Mouse (Mus musculus) limb, embryonic 14.5 days (tissue): Measurements from ENCODE around the gene Mybphl. TPM values are rescaled to one million over a fixed set of nuclear protein-coding genes. Genes with fewer than 3 reads are reported as not detected.

Experiments
- ATAC-seq: fragments of 200-750 bp; cut with Nextera tagmentation; 2 replicates; pipeline ENCODE4 v1.8.0; 2017; ENCODE audit warnings: low read depth, moderate number of reproducible peaks, moderate TSS enrichment; ENCODE audit not compliant: low FRiP score
- DNase-seq: peaks from one replicate; pipeline ENCODE4 v3.0.0-alpha.2; 2015; ENCODE audit warnings: low spot score
- H3K27ac ChIP-seq: fragments of 300-500 bp; sonication (generic); replicated peaks from 2 replicates; pipeline ENCODE4 v1.5.1; 2014; ENCODE audit warnings: low read depth, mild to moderate bottlenecking, low read length, moderate library complexity, mixed read lengths
- H3K27me3 ChIP-seq: fragments of 300-500 bp; sonication (generic); 2 replicates; pipeline ENCODE4 v1.6.1; 2014; ENCODE audit warnings: low read length, mixed read lengths; ENCODE audit not compliant: control insufficient read depth, insufficient read depth
- H3K36me3 ChIP-seq: fragments of 300-500 bp; sonication (generic); 2 replicates; pipeline ENCODE4 v1.6.1; 2014; ENCODE audit warnings: mild to moderate bottlenecking, low read length, moderate library complexity, mixed read lengths; ENCODE audit not compliant: control insufficient read depth, insufficient read depth
- H3K4me1 ChIP-seq: fragments of 300-500 bp; sonication (generic); 2 replicates; pipeline ENCODE4 v1.6.1; 2014; ENCODE audit warnings: antibody characterized with exemption, low read length, mixed read lengths; ENCODE audit not compliant: control insufficient read depth, insufficient read depth
- H3K4me2 ChIP-seq: fragments of 300-500 bp; sonication (generic); replicated peaks from 2 replicates; pipeline ENCODE4 v1.6.1; 2014; ENCODE audit warnings: low read depth, mild to moderate bottlenecking, low read length, moderate library complexity; ENCODE audit not compliant: severe bottlenecking
- H3K4me3 ChIP-seq: fragments of 300-500 bp; sonication (generic); replicated peaks from 2 replicates; pipeline ENCODE4 v1.5.1; 2014; ENCODE audit warnings: low read length
- H3K9ac ChIP-seq: fragments of 300-500 bp; sonication (generic); 2 replicates; pipeline ENCODE4 v1.6.1; 2014; ENCODE audit warnings: mild to moderate bottlenecking, low read depth, low read length, moderate library complexity; ENCODE audit not compliant: severe bottlenecking
- H3K9me3 ChIP-seq: fragments of 300-500 bp; sonication (generic); 2 replicates; pipeline ENCODE4 v1.6.1; 2016; ENCODE audit warnings: low read length; ENCODE audit not compliant: control insufficient read depth
- POLR2A ChIP-seq: fragments of 200-500 bp; IDR thresholded peaks from 2 replicates; pipeline ENCODE4 v1.8.0; 2012; ENCODE audit warnings: inconsistent platforms, mild to moderate bottlenecking, moderate library complexity, borderline replicate concordance; ENCODE audit not compliant: insufficient read depth, insufficient read length; ENCODE audit errors: extremely low read depth
- WGBS: fragments of 180-500 bp; shearing (Covaris S2); extraction: QIAGEN DNeasy Blood & Tissue Kit; methylation state at CpG from one replicate; pipeline ENCODE4 v1.1.7; 2014; 5-methylcytosine and 5-hydroxymethylcytosine counted together
- polyA plus RNA-seq, 2 experiments: library from polyadenylated mRNA; depleted of rRNA in 1 of 2; stranded (reverse) in 1 of 2; unstranded in 1 of 2; fragments of >200 nt; fragmentation: Nextera tagmentation in 1 of 2; extraction: Ambion mirVana in 1 of 2; gene quantifications; 2 replicates each; pipeline versions ENCODE4 v1.2.1 to v1.2.3; 2012 to 2014

Gene Mybphl
- polyA plus RNA-seq, 2 experiments = not detected

GRCm38 (mm10) chr3:108336878-108337277 lies 27.8 kb upstream of the Mybphl start:
- WGBS = 75% methylated on average over 5 of the region's 5 CpGs
- H3K4me2 ChIP-seq = no peak overlapping the region
- no peak for DNase-seq
- no peak for ATAC-seq
- H3K4me1 ChIP-seq = no peaks in the 10 kb centered on the region
- H3K27me3 ChIP-seq = no peaks in the 10 kb centered on the region
- H3K9me3 ChIP-seq = no peaks in the 10 kb centered on the region
- H3K36me3 ChIP-seq = peaks cover 51% of the 10 kb centered on the region
- no peak overlapping the region for H3K4me3 ChIP-seq
- TF ChIP-seq POLR2A = no peak
- H3K27ac ChIP-seq = no peak overlapping the region
- no peak overlapping the region for H3K9ac ChIP-seq

GRCm38 (mm10) chr3:108341040-108341439 lies 23.7 kb upstream of the Mybphl start:
- Histone ChIP-seq H3K4me2 (no peak overlapping the region), H3K27ac (no peak overlapping the region), H3K36me3 (peaks cover 36% of the 10 kb centered on the region), H3K9ac (no peak overlapping the region), H3K9me3 (no peaks in the 10 kb centered on the region), H3K4me3 (no peak overlapping the region), H3K27me3 (no peaks in the 10 kb centered on the region), H3K4me1 (no peaks in the 10 kb centered on the region)
- ATAC-seq (no peak), DNase-seq (no peak)
- WGBS = 80% methylated on average over 2 of the region's 2 CpGs
- TF ChIP-seq POLR2A = no peak

- Histone ChIP-seq H3K9me3 (no peaks in the 10 kb centered on the region), H3K27ac (no peak overlapping the region), H3K4me3 (no peak overlapping the region), H3K4me1 (no peaks in the 10 kb centered on the region), H3K4me2 (no peak overlapping the region), H3K9ac (no peak overlapping the region), H3K27me3 (no peaks in the 10 kb centered on the region), H3K36me3 (peaks cover 37% of the 10 kb centered on the region)
- WGBS = 72% methylated on average over 7 of the region's 7 CpGs
- DNase-seq (no peak), ATAC-seq (no peak)
- no peak for TF ChIP-seq POLR2A
These were observed 22.5 kb upstream of the Mybphl start for GRCm38 (mm10) chr3:108342185-108342584.

- no peaks in the 10 kb centered on the region for H3K9me3 ChIP-seq
- no peak overlapping the region for H3K27ac ChIP-seq
- TF ChIP-seq POLR2A = no peak
- H3K36me3 ChIP-seq = peaks cover 35% of the 10 kb centered on the region
- no peak overlapping the region for H3K4me3 ChIP-seq
- DNase-seq (no peak), ATAC-seq (no peak)
- H3K4me2 ChIP-seq = no peak overlapping the region
- no peaks in the 10 kb centered on the region for H3K4me1 ChIP-seq
- H3K27me3 ChIP-seq = no peaks in the 10 kb centered on the region
- WGBS = 83% methylated on average over 7 of the region's 7 CpGs
- no peak overlapping the region for H3K9ac ChIP-seq
These were observed 18.9 kb upstream of the Mybphl start for GRCm38 (mm10) chr3:108345855-108346254.

DNA sequence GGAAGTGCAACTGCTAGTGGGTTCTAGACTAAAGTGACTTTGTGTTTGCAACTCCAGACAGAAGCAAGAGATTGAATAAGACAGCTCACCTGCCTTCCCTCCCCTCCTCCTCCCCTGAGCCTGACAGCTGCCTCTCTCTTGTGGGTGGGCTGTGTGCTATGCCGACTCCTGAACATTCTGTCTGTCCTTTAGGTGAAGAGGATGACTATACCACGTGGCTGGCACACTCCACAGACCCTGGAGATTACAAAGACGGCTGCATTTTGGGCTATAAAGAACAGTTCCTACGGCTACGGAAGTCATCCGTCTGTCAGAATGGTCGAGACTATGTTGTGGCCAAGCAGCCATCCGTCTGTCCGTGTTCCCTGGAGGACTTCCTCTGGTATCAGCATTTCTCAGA lies 16.3 kb upstream of the Mybphl start:
- no peak for DNase-seq
- peaks cover 42% of the 10 kb centered on the region for H3K36me3 ChIP-seq

GRCm38 (mm10) chr3:108355245-108355644 lies 9.5 kb upstream of the Mybphl start:
- WGBS = 89% methylated on average over 3 of the region's 3 CpGs

More for the DNA sequence above, 16.3 kb upstream of the Mybphl start:
- no peak overlapping the region for H3K9ac ChIP-seq
- ATAC-seq = no peak
- H3K27me3 ChIP-seq = no peaks in the 10 kb centered on the region
- no peaks in the 10 kb centered on the region for H3K4me1 ChIP-seq
- no peak overlapping the region for H3K4me3 ChIP-seq
- no peak for TF ChIP-seq POLR2A
- 73% methylated on average over 9 of the region's 9 CpGs for WGBS
- no peaks in the 10 kb centered on the region for H3K9me3 ChIP-seq
- H3K27ac ChIP-seq = no peak overlapping the region
- H3K4me2 ChIP-seq = no peak overlapping the region

More at GRCm38 (mm10) chr3:108355245-108355644, 9.5 kb upstream of the Mybphl start:
- Histone ChIP-seq H3K9me3 (no peaks in the 10 kb centered on the region), H3K9ac (no peak overlapping the region), H3K4me2 (no peak overlapping the region), H3K27ac (no peak overlapping the region), H3K4me3 (no peak overlapping the region), H3K4me1 (no peaks in the 10 kb centered on the region), H3K36me3 (peaks cover 56% of the 10 kb centered on the region), H3K27me3 (no peaks in the 10 kb centered on the region)
- DNase-seq = no peak
- no peak for TF ChIP-seq POLR2A
- no peak for ATAC-seq
